Mouse (Mus musculus): ENCODE results near the gene Hcfc1.

- TF ChIP-seq CTCF (IDR thresholded peaks at IDR 0.05; ENCODE audit: borderline replicate concordance, extremely low read depth, insufficient read depth, insufficient read length) (no peak), POLR2A (IDR thresholded peaks at IDR 0.05; ENCODE audit: borderline replicate concordance, extremely low read depth, insufficient read depth, insufficient read length, poor library complexity, severe bottlenecking) (no peak)
These were observed 55.7 kb downstream of the Hcfc1 start for GRCm38 (mm10) chrX:73910451-73910850.

Data from brain, embryonic 14.5 days (tissue).